Mouse (Mus musculus): Measurements from ENCODE around the gene Psmb5.
A peak's percentile ranks its signal among the peaks of the same experiment; 100 is the strongest.

Gene Psmb5

GRCm38 (mm10) chr14:54592319-54592934, 25.4 kb downstream of the Psmb5 start:
- no peak for DNase-seq (ENCODE audit: low read depth, low spot score)

- DNase-seq (ENCODE audit: low read depth, low spot score) = no peak
Observed at GRCm38 (mm10) chr14:54591056-54591455, 26.8 kb downstream of the Psmb5 start.

GRCm38 (mm10) chr14:54583681-54584338, 34.0 kb downstream of the Psmb5 start:
- no peak for DNase-seq (ENCODE audit: low read depth, low spot score)

- DNase-seq (ENCODE audit: low read depth, low spot score) = no peak
Observed at GRCm38 (mm10) chr14:54582536-54582935, 35.3 kb downstream of the Psmb5 start.

- no peak for DNase-seq (ENCODE audit: low read depth, low spot score)
Observed at GRCm38 (mm10) chr14:54579638-54580037, 38.2 kb downstream of the Psmb5 start.

GRCm38 (mm10) chr14:54578063-54578462, 39.8 kb downstream of the Psmb5 start:
- no peak for DNase-seq (ENCODE audit: low read depth, low spot score)

GRCm38 (mm10) chr14:54577089-54577982, 40.5 kb downstream of the Psmb5 start, which contains the start of gene Ajuba:
Gene Ajuba, minus strand, starts transcription at chr14:54577558.
- peak; percentile 55 for DNase-seq (ENCODE audit: low read depth, low spot score)

GRCm38 (mm10) chr14:54576241-54577088, 41.4 kb downstream of the Psmb5 start:
- no peak for DNase-seq (ENCODE audit: low read depth, low spot score)

GRCm38 (mm10) chr14:54575631-54576030, 42.2 kb downstream of the Psmb5 start:
- DNase-seq (ENCODE audit: low read depth, low spot score) = no peak

- DNase-seq (ENCODE audit: low read depth, low spot score) = no peak
Observed at GRCm38 (mm10) chr14:54575031-54575430, 42.8 kb downstream of the Psmb5 start.

GRCm38 (mm10) chr14:54574253-54574652, 43.6 kb downstream of the Psmb5 start:
- no peak for DNase-seq (ENCODE audit: low read depth, low spot score)

- no peak for DNase-seq (ENCODE audit: low read depth, low spot score)
Observed at GRCm38 (mm10) chr14:54572790-54573736, 44.8 kb downstream of the Psmb5 start.

GRCm38 (mm10) chr14:54572122-54572521, 45.7 kb downstream of the Psmb5 start:
- no peak for DNase-seq (ENCODE audit: low read depth, low spot score)

GRCm38 (mm10) chr14:54569451-54570392, 48.1 kb downstream of the Psmb5 start:
- no peak for DNase-seq (ENCODE audit: low read depth, low spot score)

GRCm38 (mm10) chr14:54568694-54569414, 49.0 kb downstream of the Psmb5 start:
- DNase-seq (ENCODE audit: low read depth, low spot score) = no peak
